Mouse (Mus musculus) heart, embryonic 10.5 days (tissue): ENCODE results near the gene Nfib. TPM values are rescaled to one million over a fixed set of nuclear protein-coding genes. Genes with fewer than 3 reads are reported as not detected.
A peak's percentile ranks its signal among the peaks of the same experiment; 100 is the strongest.

Experiments
- DNase-seq: peaks from one replicate; pipeline ENCODE4 v3.0.0-alpha.2; 2017; ENCODE audit warnings: low spot score
- H3K27ac ChIP-seq: fragments of 300-500 bp; sonication (generic); 2 replicates; pipeline ENCODE4 v1.5.1; 2016; ENCODE audit warnings: mild to moderate bottlenecking
- H3K27me3 ChIP-seq: fragments of 300-500 bp; sonication (generic); 2 replicates; pipeline ENCODE4 v1.6.1; 2016; ENCODE audit warnings: mild to moderate bottlenecking; ENCODE audit not compliant: poor library complexity, insufficient read depth, severe bottlenecking
- H3K36me3 ChIP-seq: fragments of 300-500 bp; sonication (generic); 2 replicates; pipeline ENCODE4 v1.6.1; 2016; ENCODE audit warnings: mild to moderate bottlenecking, moderate library complexity
- H3K4me1 ChIP-seq: fragments of 300-500 bp; sonication (generic); 2 replicates; pipeline ENCODE4 v1.6.1; 2016; ENCODE audit warnings: mild to moderate bottlenecking
- H3K4me3 ChIP-seq: fragments of 300-500 bp; sonication (generic); 2 replicates; pipeline ENCODE4 v1.5.1; 2016; ENCODE audit warnings: mild to moderate bottlenecking, moderate library complexity
- H3K9me3 ChIP-seq: fragments of 300-500 bp; sonication (generic); 2 replicates; pipeline ENCODE4 v1.6.1; 2016; ENCODE audit warnings: mild to moderate bottlenecking, moderate library complexity
- WGBS: fragments of 180-500 bp; shearing (Covaris S2); methylation state at CpG from one replicate; pipeline ENCODE4 v1.1.7; 2016; 5-methylcytosine and 5-hydroxymethylcytosine counted together
- polyA plus RNA-seq: library from polyadenylated mRNA; unstranded; fragments of >200 nt; fragmentation: Nextera tagmentation; extraction: Ambion mirVana; gene quantifications from 2 replicates; pipeline ENCODE4 v1.2.1, GENCODE M21; 2016

Nfib gene
- polyA plus RNA-seq, 1 experiment from 2014 or later: 38.1 TPM

DNA sequence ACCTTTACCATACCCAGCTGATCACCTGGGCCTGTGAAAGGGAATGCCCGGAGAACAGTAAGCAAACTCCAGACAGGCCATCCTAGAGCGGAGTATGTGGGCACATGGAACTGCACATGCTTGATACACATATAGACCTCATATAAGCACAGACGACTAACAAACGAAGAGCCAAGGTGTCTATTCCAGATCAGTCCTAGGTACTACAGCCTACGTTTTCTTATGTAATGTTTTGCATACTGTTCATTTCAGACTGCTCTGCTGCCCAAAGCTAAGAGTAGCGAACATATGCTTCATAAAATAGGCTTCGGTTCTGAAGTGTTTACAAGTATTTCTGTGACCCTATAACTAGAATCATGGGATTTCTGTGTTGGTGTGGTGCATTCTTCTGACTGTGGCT lies 386.2 kb downstream of the Nfib start:
- WGBS: 90% methylated on average over 7 of the region's 7 CpGs

DNA sequence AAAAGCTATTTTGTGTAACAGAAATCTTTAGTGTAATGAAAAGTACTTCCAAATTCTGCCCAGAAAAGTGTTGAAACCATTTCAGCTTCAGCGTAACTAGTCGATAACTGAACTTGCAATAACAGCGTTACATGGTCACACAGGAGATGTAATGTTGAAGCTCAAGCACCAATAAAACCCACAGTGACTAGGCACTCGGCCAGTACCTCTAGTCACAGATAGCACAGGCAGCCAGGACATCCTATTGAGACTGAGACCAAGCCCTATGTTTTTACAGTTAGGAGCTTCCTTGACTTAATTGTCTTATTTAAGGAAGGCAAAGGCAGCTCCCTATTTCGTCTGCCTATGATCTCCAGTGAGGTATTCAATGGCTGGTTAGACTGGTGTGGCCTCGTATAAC lies 389.4 kb downstream of the Nfib start:
- Histone ChIP-seq H3K9me3 (no peaks in the 10 kb centered on the region), H3K4me3 (no peak overlapping the region), H3K27ac (peak overlapping the region; percentile 73; the same call in 1 of the 2 replicates), H3K4me1 (peaks cover 26% of the 10 kb centered on the region), H3K36me3 (peaks cover 29% of the 10 kb centered on the region), H3K27me3 (no peaks in the 10 kb centered on the region)
- 64% methylated on average over 6 of the region's 6 CpGs for WGBS
- no peak for DNase-seq

More for the DNA sequence above, 386.2 kb downstream of the Nfib start:
- Histone ChIP-seq H3K9me3 (no peaks in the 10 kb centered on the region), H3K27me3 (no peaks in the 10 kb centered on the region), H3K4me1 (peaks cover 14% of the 10 kb centered on the region; the same call in 1 of the 2 replicates), H3K4me3 (no peak overlapping the region), H3K36me3 (peaks cover 55% of the 10 kb centered on the region), H3K27ac (no peak overlapping the region)
- no peak for DNase-seq

- no peaks in the 10 kb centered on the region for H3K9me3 ChIP-seq
- H3K36me3 ChIP-seq: peaks cover 27% of the 10 kb centered on the region
- no peaks in the 10 kb centered on the region for H3K27me3 ChIP-seq
- no peak for DNase-seq
- WGBS: 12% methylated on average over 2 of the region's 2 CpGs
- H3K27ac ChIP-seq: no peak overlapping the region
- no peak overlapping the region for H3K4me3 ChIP-seq
- H3K4me1 ChIP-seq: peaks cover 29% of the 10 kb centered on the region
Measured at GRCm38 (mm10) chr4:82315710-82316109, 389.8 kb downstream of the Nfib start.

- Histone ChIP-seq H3K27me3 (no peaks in the 10 kb centered on the region), H3K27ac (peak overlapping the region; percentile 79), H3K36me3 (peaks cover 36% of the 10 kb centered on the region), H3K9me3 (no peaks in the 10 kb centered on the region), H3K4me3 (no peak overlapping the region), H3K4me1 (peaks cover 30% of the 10 kb centered on the region)
- WGBS: 53% methylated on average over 11 of the region's 11 CpGs
- no peak for DNase-seq
Measured at GRCm38 (mm10) chr4:82310924-82311734, 394.4 kb downstream of the Nfib start.

DNA sequence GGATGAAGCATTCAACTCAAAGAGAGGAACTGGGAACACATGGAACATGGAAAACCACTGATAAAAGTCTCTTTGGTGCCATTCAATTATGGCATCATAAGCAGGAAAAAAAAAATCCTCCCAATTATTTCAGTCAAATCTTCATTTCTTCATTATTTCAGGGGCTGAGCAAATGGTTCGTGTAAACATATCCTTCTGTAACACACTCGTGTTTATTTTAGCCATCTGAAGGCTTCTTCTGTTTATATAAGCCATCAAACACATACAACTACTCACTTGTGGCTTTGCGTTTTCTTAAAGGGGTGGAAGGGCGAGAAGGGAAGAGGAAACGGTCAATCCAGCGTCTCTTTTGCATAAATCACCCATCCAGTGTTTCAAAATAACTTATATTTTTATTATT lies 399.5 kb downstream of the Nfib start:
- H3K4me1 ChIP-seq: peaks cover 35% of the 10 kb centered on the region
- H3K27ac ChIP-seq: no peak overlapping the region

GRCm38 (mm10) chr4:82304148-82304871 lies 401.2 kb downstream of the Nfib start:
- H3K4me3 ChIP-seq: no peak overlapping the region
- 24% methylated on average over 17 of the region's 17 CpGs for WGBS
- peaks cover 32% of the 10 kb centered on the region for H3K4me1 ChIP-seq

More for the DNA sequence above, 399.5 kb downstream of the Nfib start:
- no peaks in the 10 kb centered on the region for H3K27me3 ChIP-seq
- peaks cover 27% of the 10 kb centered on the region; the same call in 1 of the 2 replicates for H3K36me3 ChIP-seq
- 48% methylated on average over 6 of the region's 6 CpGs for WGBS
- no peak for DNase-seq
- H3K9me3 ChIP-seq: no peaks in the 10 kb centered on the region
- H3K4me3 ChIP-seq: no peak overlapping the region

DNA sequence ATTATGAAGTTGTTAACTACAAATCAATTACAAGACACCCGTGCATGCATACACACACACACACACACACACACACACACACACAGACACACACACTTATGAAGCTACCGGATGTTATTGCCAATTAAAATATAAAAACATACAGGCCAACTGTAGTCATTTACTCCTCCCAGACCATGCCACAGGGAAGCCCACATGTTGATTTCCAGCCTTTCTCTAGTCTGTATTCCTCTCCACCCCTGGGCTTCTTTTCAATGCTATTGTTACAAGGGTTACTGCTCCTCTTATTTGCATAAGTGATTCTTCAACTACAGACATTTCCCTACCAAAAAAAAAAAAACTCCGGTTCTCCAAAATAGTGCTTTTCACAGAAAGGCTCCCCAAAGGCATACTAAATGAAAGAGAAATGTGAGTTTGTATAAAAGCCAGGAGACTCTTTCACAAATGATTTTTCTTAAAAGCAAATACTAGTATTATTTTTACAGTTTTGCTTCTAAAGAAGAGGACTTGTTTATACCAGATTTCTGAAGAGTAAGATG lies 402.1 kb downstream of the Nfib start:
- Histone ChIP-seq H3K36me3 (peaks cover 14% of the 10 kb centered on the region; the same call in 1 of the 2 replicates), H3K4me1 (peaks cover 32% of the 10 kb centered on the region), H3K27ac (peak overlapping the region; percentile 84; the same call in 1 of the 2 replicates), H3K9me3 (no peaks in the 10 kb centered on the region), H3K27me3 (no peaks in the 10 kb centered on the region), H3K4me3 (no peak overlapping the region)
- WGBS: 84% methylated on average over 3 of the region's 3 CpGs
- DNase-seq: no peak

More at GRCm38 (mm10) chr4:82304148-82304871, 401.2 kb downstream of the Nfib start:
- no peaks in the 10 kb centered on the region for H3K27me3 ChIP-seq
- H3K9me3 ChIP-seq: no peaks in the 10 kb centered on the region
- DNase-seq: no peak
- H3K36me3 ChIP-seq: peaks cover 19% of the 10 kb centered on the region; the same call in 1 of the 2 replicates
- H3K27ac ChIP-seq: peak overlapping the region; percentile 84

- Histone ChIP-seq H3K27ac (no peak overlapping the region), H3K27me3 (no peaks in the 10 kb centered on the region), H3K4me1 (peaks cover 32% of the 10 kb centered on the region), H3K4me3 (no peak overlapping the region), H3K36me3 (peaks cover 9% of the 10 kb centered on the region; the same call in 1 of the 2 replicates), H3K9me3 (no peaks in the 10 kb centered on the region)
- DNase-seq: no peak
- whole genome bisulfite sequencing: 93% methylated on average over 6 of the region's 6 CpGs
Measured at GRCm38 (mm10) chr4:82302901-82303300, 402.6 kb downstream of the Nfib start.

- no peak for DNase-seq
- no peaks in the 10 kb centered on the region for H3K4me1 ChIP-seq
- H3K27ac ChIP-seq: no peak overlapping the region
- no peak overlapping the region for H3K4me3 ChIP-seq
- WGBS: 69% methylated on average over 1 of the region's 1 CpGs
- no peaks in the 10 kb centered on the region for H3K27me3 ChIP-seq
- no peaks in the 10 kb centered on the region for H3K9me3 ChIP-seq
- H3K36me3 ChIP-seq: peaks cover 9% of the 10 kb centered on the region; the same call in 1 of the 2 replicates
Measured at GRCm38 (mm10) chr4:82298606-82299005, 406.9 kb downstream of the Nfib start.

DNA sequence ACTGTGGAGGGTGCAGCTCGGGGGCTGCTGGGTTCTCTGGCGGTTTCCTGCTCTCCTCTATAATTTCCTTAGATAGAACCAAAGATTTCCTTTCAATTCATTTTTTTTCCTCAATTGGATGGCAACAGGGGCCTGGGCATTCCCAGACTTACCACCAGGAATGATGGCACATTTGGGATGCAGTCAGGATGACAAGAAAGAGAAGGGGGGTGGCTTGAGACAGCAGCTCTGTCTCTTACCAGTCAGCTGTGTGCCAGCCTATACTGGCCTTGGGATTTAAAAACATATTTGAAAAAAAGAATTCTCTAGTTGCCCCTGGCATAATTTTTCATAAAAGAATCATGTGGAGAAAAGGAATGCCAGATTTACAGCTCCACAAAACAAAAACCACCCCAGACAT lies 408.0 kb downstream of the Nfib start:
- Histone ChIP-seq H3K27ac (no peak overlapping the region), H3K4me1 (peaks cover 4% of the 10 kb centered on the region; the same call in 1 of the 2 replicates), H3K36me3 (peaks cover 9% of the 10 kb centered on the region; the same call in 1 of the 2 replicates), H3K9me3 (no peaks in the 10 kb centered on the region), H3K4me3 (no peak overlapping the region), H3K27me3 (no peaks in the 10 kb centered on the region)
- DNase-seq: no peak
- 92% methylated on average over 2 of the region's 2 CpGs for WGBS

DNA sequence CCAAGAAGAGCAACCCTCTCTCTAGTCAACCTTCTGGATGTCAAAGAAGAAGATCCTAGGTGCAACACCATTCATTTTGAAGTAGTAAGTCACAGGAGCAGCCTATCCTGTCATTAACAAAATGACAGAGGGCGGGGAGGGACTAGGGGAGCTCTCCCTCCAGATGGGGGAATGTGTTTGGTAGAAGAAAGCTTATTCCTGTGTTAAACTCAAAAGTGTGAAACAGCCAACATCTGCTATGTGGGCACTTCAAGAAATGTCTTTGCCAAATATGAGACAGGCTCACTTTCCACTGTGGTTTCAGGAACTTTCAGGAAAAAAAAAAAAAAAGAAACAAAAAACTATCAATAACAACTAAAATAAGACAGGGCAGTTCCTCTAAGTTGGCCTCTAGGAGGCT lies 411.5 kb downstream of the Nfib start:
- Histone ChIP-seq H3K36me3 (peaks cover 13% of the 10 kb centered on the region; the same call in 1 of the 2 replicates), H3K4me3 (no peak overlapping the region), H3K4me1 (peaks cover 9% of the 10 kb centered on the region; the same call in 1 of the 2 replicates), H3K27me3 (no peaks in the 10 kb centered on the region), H3K9me3 (no peaks in the 10 kb centered on the region), H3K27ac (no peak overlapping the region)
- WGBS: 53% methylated on average over 1 of the region's 1 CpGs
- no peak for DNase-seq

DNA sequence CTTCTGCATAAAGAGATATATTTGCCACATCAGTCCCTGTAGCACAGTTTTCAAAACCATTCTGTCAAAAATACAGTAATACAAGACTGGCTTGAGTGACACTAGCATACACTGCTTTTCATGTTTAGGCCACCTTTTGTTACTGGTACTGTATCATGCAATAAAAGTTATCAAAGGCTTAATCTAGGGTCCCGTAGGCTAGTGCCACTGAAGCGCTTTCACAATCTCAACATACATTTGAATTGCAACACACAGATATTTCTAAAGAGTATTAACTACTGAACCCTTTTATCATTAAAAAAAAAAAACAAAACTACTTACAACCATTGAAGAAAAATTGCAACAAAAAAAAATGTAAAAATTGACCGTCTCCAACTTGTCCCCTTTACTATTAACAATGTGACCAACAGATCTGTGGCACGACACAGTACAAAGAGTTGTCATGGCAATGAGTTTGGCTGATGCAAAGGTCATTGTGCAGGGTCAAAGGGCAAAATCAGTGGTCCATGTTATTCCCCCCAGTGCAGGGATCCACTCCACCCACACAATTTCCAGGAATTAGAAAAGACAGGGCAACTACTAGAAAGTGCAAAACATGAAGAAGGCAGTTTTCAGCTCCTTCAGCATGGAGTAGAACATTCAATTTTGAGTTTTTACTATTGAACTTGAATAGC lies 414.2 kb downstream of the Nfib start:
- 78% methylated on average over 4 of the region's 4 CpGs for WGBS
- H3K4me3 ChIP-seq: no peak overlapping the region
- no peak for DNase-seq
- peaks cover 11% of the 10 kb centered on the region; the same call in 1 of the 2 replicates for H3K36me3 ChIP-seq
- H3K27me3 ChIP-seq: no peaks in the 10 kb centered on the region
- H3K4me1 ChIP-seq: peaks cover 12% of the 10 kb centered on the region; the same call in 1 of the 2 replicates
- H3K9me3 ChIP-seq: no peaks in the 10 kb centered on the region
- H3K27ac ChIP-seq: no peak overlapping the region
